Mouse (Mus musculus) c-Kit-negative CD71-positive TER-119-positive erythroid progenitor cells, embryonic 14.5 days (primary cell): ENCODE measurements at regions not wholly inside any gene's neighbourhood (a gene's known extent, or its start where the extent isn't known, plus 50 kb on each side); places are given as distances from the start of the nearest gene placed in this dataset.
A peak's percentile ranks its signal among the peaks of the same experiment; 100 is the strongest.

Experiments used
- DNase-seq: peaks from one replicate; pipeline ENCODE4 v3.0.0-alpha.2; 2013; ENCODE audit warnings: low read depth, low spot score

DNA sequence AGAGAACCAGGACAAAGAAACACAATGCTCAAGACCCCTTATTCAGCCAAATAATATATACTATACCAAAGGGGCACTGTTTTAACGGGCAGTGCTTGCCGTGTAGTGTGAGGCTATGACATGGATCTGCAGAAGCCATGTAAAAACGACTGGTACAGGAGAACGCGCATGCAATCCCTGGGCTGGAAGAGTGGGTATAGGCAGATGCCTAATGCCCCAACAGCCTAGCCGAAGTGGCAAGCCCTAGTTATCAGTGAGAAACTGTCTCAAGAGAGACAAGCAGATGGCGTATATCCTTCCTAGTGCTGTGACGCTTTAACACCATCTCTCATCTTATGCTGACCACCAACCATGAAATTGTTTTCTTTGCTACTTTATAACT lies 262.8 kb downstream of the Ankrd50 start:
- no peak for DNase-seq

- peak; percentile 5 for DNase-seq
Measured at GRCm38 (mm10) chr3:38220934-38221833, 263.5 kb downstream of the Ankrd50 start.

DNA sequence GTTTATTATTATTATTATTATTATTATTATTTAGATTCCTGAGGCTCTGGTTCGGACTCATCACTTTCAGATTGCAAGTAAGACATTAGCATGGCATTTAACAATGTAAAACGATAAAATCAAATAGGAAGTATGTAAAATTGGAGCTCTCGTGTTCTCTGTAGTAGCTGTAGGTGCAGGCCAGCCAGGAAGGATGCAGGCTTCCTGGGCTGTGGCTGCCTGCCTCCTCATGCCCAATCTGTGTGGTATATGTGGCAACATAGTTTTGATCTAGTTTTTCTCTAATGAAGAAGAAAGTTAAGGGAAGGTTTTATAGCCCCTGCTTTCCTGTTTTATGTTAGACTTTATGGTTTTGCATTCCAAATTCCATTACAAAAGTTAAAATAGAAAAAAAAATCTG lies 275.6 kb downstream of the Ankrd50 start:
- DNase-seq, result no peak

DNA sequence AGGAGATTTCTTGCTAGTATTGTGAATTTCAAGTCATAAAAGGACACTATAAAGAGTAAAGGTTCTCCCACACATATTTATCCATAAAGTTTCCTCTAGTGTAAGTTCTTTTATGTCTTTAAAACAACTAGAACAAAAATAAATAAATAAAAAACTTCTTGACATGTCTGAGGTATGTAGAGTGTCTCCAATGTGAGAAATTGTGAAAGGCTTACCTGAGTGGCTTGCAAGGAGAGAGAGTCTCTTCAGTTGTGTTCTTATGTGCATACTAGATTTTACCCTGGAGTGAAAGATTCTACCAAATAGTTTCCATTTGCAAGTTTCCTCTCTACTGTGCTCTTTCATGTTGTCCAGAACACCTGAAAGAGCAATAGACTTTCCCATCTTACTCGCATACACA lies 276.8 kb downstream of the Ankrd50 start:
- no peak for DNase-seq

DNA sequence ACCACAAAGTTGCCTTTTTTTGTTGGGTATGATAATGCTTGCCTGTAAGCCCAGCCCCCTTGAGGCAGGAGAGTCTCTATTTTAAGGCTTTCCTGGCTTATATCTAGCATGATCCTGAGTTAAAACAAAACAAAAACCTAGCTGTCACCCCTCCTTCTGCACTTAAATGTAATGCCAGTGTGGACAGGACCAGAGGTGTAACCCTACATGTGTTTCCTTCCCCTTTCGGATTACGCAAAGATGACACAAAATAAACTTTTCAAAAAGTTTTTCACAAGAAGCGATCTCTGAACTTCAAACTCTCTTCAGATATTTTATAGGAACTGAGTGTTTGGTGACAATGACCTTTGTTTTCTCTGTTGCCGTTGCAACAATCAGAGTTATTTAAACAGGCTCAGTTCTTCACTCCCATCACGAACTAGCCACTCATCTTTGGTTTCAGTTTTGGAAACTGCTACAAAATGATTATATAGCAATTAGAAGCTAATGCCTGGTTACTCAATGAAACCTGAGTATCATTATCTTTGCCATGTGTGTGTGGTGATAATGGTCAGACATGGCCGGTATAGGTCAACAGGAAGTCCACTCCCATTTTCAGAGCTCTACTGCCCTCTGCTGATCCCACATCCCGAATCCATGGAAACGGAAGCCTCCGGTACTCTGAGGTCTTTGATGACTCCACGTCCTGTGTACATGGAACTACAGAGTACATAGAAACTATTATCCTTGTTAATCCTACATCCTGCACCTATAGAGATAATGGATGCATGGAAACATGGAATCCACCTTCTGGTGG lies 282.6 kb downstream of the Ankrd50 start:
- no peak for DNase-seq

DNA sequence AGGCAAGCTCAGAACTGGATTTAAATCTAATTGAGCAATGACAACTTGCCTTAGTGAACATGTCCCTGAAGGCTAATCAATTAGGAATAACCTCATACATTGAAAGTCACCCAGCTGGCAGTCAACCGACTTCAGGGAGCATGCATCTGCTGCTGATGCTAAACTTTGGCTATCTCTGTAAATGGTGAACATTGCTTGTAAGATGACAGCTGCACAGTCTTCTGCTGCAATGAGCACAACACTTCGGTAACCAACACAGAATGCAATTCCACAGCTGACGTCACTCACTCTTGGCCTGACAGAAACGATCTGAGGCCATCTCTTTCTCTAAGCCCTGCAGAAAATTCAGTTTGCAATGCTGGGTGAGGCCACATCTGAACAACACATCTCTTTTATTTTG lies 290.6 kb downstream of the Ankrd50 start:
- no peak for DNase-seq

DNA sequence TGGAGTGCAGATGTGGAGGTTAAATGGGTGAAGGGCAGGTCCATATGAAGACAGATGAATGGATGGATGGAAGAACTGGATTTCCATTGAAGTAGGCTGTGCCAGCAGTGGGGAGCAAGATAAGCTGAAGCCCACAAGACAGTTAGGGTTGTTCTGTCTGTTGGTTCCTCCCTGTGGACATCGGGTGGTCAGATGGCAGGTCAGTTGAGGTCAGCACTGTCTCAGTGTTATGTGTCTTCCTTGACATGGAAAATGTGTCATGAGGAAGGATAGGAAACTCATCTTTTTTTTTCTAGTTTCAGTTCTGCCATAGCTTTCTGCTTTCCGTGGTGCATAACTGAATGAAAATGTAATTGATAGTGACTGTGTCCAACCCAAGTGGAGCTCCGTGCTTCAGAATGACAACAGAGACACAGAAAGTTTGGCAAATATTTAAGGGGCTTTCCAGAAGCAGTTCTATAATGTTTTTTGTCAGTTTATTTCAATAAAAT lies 297.2 kb downstream of the Ankrd50 start:
- no peak for DNase-seq

DNA sequence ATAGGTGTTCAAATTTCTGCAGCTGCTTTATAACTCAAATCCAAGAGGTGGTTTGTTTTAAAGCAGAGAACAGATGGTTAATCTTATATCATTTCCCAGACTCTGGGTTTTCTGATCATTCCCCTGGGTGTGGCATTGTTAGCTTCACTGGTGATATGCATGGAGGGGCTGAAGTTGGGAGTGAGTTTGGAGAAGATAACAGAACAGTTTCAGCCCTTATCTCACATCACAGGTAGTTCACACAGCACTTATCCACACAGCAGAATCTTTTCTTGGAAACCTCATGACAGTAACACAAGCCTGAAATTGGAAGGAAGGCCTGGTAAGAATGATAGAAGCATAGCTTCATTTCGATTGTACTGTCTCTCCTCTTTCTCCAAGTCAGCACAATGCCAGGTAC lies 298.1 kb downstream of the Ankrd50 start:
- no peak for DNase-seq

- no peak for DNase-seq
Measured at GRCm38 (mm10) chr3:38178295-38178694, 306.3 kb downstream of the Ankrd50 start.

DNA sequence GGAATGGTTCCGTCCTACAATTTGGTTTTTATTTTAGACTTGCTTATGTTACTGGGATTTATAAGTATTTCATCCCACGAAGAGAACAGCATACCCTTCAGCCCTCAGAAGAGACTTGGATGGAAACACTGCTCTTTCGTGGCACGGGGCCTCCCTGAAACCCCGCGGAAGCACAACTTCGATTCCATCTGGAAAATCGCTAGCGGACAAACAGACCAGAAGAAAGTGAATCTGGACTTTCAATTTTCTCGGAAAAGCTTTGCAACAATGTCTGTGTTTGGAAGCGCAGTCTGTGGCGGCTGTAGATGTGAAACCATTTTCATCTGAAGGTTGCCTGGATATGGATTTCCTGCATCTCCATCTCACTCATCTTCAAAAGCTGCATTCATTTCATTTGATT lies 308.7 kb downstream of the Ankrd50 start:
- DNase-seq, result no peak

DNA sequence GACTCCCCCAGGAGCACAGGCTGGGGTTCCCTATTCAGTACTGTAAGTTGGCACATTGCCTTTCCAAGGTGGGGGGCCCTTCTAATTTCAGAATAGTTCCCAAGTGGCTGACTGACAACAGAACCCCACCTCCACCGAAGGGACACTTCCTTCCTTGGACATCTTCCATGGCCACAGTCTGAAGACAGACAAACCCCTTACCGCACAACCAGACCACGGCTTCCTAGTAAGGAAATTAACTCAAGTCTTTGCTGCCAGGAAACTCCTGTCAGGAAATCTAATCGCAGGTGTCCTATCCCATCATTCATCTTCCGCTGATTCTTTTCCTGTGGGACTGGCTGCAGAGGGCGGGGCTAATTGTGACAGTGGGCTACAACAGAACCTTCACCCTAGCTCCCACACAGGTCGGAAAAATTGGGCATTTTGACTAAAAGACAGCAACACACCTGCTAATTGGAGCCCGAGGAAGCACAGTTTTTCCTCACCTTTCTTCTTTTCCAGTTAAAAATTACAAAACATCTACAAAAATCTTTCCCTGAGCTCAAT lies 309.8 kb downstream of the Ankrd50 start:
- no peak for DNase-seq

- no peak for DNase-seq
Measured at GRCm38 (mm10) chr3:38152408-38152807, 332.2 kb downstream of the Ankrd50 start.

GRCm38 (mm10) chr3:38151821-38152220 lies 332.8 kb downstream of the Ankrd50 start:
- DNase-seq, result no peak

DNA sequence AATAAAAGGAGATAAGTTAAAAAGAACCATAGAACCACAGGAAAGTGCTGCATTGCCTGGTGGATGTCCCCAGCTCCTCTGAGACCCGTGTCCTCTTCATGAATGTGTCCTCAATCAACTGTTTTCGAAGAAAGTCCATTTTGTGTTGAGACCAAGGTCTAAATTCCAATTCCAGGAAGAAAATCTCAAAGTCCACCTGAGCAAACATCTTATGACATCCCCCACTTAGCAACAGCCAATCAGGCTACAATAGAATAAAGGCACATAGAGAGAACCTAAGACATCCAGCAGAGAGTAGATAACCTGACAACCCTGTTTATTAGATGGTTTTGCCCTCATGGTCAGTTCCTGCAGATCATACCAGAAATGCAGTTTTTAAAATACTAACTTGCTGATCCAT lies 338.0 kb downstream of the Ankrd50 start:
- no peak for DNase-seq

DNA sequence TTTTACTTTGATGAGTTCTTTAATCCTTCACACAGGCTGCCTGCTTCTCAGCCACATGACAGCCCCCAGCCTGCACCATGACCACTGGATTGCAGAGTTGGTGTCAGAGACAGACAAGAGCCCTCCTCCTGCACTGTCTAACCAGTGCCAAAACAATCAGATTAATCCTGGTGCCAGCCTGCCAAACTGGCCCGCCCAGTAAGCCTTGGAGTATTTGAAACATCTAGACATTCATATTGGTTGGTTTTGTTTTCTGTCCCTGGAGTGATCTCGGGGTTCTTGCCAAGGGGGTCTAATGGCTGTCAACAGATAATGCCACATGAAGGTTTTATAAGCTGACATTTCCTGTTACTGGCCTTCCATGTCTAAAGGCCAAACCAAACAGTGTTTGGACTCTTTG lies 339.2 kb downstream of the Ankrd50 start:
- DNase-seq, result no peak

DNA sequence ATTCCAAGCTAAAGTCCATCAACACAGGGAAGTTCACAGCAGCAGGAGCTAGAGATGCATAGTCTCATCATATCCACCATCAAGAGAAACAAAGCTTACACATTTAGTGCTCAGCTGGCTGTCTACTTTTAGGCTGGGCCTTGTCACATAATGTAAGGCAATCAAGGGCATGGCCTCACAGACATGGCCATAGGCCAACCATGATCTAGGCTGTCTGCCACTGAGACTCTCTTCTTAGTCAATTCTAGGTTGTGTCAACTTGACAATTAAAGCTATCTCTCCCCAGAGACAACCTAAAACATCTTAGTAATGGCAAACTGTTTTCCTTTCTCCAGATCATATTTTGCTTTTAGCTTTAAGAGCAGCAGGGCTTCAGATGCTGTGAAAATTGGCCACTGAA lies 340.0 kb downstream of the Ankrd50 start:
- no peak for DNase-seq

DNA sequence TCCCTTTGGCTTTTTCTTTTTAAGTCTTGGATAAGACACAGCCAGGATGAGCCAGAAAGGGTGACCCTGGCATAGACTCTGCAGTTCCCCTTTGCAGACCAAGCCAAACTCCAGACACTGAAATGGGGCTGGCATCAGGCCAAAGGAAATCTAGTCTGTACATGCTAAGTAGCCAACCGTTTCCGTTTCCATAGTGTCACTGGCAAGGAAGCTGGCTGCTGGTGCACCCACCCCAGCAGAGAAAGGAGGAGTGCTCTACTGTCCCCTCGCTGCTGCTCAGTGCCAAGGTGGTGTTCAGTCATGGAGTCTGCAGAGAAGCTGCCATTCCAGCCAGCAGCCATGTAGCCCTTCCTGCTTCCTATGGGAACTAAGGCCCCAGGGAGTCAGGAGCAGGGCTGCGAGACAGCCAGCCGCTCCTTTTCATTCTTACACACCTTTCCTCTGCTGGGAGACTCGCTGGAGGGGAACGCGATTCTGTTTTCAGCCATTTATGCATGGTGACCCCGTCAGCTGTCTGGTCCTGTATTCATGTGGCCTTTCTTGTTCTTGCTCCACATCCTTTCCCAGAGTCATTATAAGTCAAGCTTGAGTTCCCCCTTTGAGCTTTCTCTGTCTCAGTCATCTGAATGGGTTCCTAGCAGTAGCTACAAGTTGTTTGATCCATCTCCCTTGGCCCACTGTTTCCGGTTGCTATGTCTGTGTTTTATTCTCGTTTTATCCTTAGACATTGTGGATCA lies 341.3 kb downstream of the Ankrd50 start:
- DNase-seq, result no peak

GRCm38 (mm10) chr3:38139387-38139786 lies 345.3 kb downstream of the Ankrd50 start:
- DNase-seq, result no peak

DNA sequence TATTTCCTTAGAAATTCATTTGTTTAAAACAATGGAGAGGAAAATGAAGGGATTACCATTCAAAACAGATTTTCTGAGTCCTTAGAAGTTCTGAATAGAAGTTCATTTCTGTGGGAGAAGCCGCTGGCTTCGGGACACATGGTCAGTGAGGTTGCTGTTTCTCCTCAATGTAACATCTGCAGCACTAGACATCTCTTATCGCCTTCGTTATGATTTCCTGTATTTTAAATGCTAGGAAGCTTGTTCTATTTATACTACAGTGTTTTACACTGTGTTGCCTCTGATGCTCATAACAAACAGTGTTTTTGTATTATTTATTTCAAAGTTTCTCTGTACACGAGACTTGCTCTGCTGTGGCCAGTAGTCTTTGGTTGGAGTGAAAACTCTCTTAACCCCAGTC lies 346.6 kb downstream of the Ankrd50 start:
- no peak for DNase-seq

- no peak for DNase-seq
Measured at GRCm38 (mm10) chr3:38135808-38136214, 348.8 kb downstream of the Ankrd50 start.

- no peak for DNase-seq
Measured at GRCm38 (mm10) chr3:38134425-38134824, 350.2 kb downstream of the Ankrd50 start.

GRCm38 (mm10) chr3:38131887-38132220 lies 352.8 kb downstream of the Ankrd50 start:
- DNase-seq, result no peak
